Mouse (Mus musculus) T-helper 2 cell (primary cell): ENCODE data around the gene Sema3d.

Experiments
- in situ Hi-C: fragments of 300-600 bp; cut with MboI, MseI; formaldehyde crosslinking; loops from one replicate; pipeline ENCODE4 v1.15.1; 2025; ENCODE audit warnings: high pct_unique_total_duplicates

Sema3d gene

DNA sequence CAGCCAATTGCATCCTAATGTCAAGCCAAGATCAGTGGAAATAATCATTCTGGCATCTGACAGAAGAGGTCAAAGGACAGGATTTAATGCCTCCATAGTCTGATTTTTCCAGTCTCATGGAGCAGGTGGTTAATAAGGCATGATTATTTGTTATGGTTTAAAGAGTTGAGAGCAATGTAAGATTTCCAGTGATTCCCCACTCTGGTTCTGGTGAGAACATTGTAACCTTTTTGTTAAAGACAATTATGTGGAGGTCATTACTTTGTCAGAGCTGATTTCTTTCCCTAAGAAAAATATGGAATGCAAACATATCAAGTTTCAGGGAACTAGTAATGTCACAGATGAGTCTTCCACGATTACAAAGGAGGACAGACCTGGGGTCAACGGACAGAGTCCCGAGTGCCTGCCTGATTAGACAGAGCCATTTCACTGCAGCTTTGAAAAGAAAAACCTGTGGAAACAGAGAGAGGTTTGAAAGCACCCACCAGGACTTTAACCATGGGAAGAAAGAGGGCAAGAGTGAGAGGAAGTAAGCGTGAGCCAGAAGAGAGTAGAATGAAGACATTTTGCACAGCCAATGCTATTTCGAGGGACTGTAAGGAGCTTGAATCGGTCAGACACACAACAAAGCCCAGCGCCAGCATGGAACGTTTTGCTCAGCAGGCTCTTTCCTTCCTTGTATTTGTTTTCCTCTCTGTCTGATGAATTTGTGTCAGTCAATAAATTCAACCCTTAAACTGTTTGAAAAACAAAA is 251.2 kb downstream of the Sema3d start:
- in situ Hi-C loops, result no loop called here

DNA sequence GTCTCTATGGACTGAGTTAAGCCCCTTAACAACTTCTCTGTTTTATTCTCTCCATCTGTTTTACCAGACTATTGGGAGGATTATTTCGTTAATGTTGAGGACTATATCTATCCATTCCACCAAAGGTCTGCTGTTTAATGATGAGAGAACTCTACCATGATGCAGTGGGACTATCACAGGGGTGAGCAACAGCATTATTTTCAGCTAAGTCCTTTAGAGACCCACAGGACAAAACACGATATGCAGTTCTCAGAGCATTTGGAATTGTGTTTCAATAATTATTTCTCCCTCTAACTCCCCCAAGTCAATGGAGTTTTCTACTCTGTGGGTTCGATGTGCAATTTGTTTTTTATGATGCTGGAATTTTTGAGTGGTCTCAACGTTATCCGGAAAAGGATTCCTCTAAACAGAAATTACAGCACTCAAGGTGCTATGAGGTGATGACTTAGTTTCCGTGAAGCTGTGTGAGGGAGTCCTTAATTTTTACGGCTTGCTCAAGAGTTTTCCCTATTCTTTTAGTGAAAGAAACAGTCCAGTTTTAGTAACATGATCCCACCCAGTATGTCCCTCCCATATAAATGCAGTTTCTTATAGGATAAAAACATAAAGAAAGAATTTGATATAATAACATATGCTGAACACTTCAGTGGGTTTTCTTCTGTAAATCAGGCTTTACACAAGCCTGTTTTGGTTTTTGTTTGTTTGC is 254.7 kb downstream of the Sema3d start:
- in situ Hi-C loops, result no loop called here
